Mouse (Mus musculus): ENCODE data around the gene Cdk5r1. TPM values are rescaled to one million over a fixed set of nuclear protein-coding genes. Genes with fewer than 3 reads are reported as not detected.

Cdk5r1 gene
- total RNA-seq, 1 experiment from 2014 or later: 4.3 TPM

DNA sequence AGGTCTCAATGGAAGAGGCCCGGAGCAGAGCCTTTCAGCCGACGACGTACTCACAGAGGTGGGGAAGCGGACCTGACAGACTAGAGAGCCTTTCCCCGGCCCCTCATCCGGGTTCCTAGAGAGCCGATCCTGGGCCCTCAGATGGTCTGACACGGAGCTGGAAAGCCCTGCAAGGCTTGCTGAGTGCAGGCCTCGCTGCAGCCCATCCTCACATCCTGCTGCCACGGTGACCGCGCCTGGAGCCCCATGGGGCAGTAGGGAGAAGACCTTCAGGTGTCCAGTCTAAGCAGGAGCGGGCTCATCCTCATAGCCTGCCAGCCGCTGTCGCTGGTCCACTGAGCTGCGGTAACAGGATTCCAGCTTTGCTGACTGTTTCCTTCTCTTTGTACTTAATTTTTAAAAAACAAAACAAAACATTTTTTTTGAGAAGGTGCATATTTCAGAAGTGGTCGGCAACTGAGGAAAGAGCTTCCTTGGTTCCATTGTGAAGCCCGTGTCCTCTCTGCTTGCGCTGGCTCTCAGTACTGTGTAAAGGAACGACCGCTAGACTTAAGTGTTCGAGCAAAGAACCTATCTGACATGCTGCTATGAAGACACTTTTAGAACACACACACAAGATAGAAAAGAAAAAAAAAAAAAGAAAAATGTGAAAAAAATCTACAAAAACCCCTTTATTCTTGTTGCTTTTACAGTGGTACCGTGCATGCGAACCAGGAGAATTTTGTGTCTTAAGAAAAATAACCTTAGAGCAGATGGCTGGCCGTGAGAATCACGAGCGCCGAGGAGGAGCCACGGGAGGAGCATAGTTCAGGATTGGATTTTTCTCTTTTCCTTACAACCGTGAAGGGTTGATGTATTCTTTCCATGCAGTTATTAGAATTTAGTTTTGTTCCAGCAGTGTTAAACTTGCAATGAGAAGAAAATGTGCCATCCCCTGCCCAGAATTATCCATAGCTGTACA lies 3.4 kb downstream of the Cdk5r1 start:
- ATAC-seq (ENCODE audit: extremely low read depth, insufficient number of reproducible peaks, low FRiP score, poor library complexity, severe bottlenecking): no peak

DNA sequence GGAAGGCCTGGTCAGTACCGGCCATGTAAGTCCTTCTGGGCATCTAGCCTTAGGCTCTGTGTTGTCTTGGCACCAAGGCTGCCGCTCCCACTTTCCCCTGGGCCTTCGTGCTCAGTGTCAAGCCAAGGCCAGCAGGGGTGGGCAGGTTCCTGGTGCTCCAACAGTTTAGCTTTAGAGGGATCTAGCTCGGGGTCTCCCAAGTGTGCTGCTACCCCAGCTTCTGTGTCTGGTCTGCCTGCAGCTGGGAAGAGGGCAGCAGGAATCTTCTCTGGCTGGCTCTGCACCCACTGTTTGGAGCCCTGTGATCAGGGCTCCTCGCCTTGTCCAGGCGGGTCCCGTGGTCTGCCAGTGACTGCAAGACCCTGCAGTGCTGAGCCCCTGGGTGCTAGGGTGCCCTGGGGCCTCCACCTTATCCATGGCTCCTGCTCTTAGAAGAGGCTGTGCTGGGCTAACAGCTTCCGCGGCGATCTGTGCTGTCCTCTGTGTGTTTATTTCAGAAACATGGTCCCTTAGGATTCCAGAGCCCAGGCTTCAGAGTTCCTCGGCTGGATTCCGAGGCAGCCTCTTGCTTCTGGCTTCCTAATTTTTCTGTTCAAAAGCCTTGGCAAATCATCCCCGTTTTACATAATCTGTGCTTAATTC lies 4.7 kb downstream of the Cdk5r1 start:
- ATAC-seq (ENCODE audit: extremely low read depth, insufficient number of reproducible peaks, low FRiP score, poor library complexity, severe bottlenecking): no peak

DNA sequence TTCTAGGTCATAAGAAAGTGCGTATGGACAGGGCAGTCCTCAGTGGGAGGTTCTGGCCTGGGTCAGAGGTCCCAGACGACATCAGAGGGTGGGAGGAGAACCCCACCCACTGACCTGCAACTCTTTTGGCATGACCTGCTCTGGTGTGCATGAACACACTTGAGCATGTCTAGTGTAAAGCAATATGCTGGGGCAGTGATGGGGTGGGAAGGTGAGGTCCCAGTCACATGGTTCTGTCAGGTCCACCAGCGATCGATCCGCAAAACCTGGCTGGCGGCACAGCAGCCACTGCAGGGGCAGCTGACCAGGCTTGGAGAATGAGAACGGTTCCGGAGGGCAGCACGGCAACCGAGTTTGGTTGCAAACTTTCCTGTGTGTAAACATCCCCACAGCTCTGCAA lies 5.5 kb downstream of the Cdk5r1 start:
- ATAC-seq (ENCODE audit: extremely low read depth, insufficient number of reproducible peaks, low FRiP score, poor library complexity, severe bottlenecking): no peak

DNA sequence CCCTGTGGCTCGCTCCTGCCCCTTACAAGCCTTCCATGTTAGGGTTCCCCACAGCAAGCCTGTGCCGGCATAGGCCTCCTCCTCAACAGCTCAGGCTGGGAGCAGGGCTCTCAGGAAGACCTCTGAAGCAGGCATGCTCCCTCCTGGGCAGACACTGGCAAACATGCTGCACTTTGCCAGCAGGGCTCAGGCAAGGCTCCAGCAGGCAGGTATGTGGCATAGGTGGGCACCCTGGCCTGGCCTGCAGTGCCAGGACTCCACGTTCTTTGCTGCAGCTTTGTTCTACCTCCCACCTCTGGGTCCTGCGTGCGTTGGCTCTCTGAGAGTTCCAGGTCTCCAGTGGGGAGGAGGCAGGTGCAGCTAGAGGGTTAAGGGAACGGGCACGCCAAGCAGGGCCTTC lies 6.1 kb downstream of the Cdk5r1 start:
- no peak for ATAC-seq (ENCODE audit: extremely low read depth, insufficient number of reproducible peaks, low FRiP score, poor library complexity, severe bottlenecking)

DNA sequence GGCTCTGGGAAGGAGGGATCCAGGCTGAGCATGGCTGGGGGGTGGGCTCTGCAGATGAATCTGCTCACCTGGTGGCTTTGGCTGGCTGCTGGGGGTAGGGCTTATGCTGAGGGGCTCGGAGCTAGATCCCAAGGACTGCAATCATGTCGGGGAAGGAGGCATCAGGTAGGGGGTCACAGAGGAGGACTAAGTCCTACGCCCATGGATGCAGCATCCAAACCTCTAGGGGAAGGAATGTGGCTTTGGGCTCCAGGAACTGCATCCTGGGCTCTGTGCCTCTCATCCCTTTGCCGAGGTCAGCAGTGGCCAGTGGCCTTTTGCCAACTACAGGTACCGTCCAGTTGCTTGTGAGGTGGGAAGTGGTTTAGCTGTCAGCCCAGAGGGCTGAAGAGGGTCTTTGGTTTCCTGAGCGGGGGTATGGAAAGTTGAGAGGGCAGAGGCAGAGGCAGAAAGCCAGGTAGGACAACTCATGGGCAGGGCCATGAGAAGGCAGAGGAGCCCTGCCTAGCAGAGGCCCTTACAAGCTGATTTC lies 6.8 kb downstream of the Cdk5r1 start:
- no peak for ATAC-seq (ENCODE audit: extremely low read depth, insufficient number of reproducible peaks, low FRiP score, poor library complexity, severe bottlenecking)

DNA sequence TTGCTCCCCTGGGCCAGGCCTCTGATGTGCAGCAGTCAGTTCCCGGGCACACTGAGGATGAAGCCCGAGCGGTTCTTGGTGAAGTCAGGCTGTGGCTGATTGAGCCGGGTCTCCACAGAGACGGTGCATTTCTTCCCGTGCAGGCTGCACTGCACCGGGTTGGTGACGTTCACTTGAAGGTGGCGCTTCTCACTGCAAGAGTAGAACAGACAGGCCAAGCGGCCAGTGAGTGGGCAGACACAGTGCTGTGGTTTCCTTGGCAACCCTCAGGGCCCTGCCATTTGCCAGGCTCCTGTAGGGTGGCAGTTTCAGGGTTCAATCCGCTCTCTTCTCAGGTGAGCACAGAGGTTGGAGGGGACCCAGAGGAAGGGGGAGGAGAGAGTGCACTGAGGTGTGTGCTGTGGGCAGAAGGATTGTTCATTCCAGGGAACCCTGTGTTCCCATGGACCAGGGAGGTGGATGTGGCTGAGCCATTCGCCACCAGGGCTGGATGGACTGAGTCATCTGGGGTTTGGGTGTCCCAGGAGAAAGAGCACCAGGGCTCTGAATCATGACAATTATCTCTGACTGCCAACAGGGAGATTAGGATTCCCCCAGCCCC lies 7.5 kb downstream of the Cdk5r1 start:
- no peak for ATAC-seq (ENCODE audit: extremely low read depth, insufficient number of reproducible peaks, low FRiP score, poor library complexity, severe bottlenecking)

DNA sequence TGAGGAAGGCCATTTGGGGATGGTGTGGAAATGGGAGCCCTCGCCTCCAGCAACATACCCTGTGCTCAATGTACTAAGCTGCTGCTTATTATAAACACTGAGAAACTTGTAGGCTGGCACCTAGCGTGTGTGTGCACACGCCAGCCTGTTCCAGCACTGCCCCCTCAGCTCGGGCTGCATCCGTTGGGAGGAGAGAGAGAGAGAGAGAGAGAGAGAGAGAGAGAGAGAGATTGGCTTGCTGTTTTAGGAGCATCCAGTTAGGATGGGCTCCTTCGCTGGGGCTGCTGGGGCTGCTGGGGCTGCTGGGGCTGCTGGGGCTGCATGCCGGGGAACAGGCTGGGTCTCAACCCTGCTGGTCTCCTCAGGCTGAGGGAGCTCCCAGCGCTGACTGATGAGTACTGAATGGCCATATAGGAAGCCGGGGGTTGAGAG lies 8.3 kb downstream of the Cdk5r1 start:
- ATAC-seq (ENCODE audit: extremely low read depth, insufficient number of reproducible peaks, low FRiP score, poor library complexity, severe bottlenecking): no peak

DNA sequence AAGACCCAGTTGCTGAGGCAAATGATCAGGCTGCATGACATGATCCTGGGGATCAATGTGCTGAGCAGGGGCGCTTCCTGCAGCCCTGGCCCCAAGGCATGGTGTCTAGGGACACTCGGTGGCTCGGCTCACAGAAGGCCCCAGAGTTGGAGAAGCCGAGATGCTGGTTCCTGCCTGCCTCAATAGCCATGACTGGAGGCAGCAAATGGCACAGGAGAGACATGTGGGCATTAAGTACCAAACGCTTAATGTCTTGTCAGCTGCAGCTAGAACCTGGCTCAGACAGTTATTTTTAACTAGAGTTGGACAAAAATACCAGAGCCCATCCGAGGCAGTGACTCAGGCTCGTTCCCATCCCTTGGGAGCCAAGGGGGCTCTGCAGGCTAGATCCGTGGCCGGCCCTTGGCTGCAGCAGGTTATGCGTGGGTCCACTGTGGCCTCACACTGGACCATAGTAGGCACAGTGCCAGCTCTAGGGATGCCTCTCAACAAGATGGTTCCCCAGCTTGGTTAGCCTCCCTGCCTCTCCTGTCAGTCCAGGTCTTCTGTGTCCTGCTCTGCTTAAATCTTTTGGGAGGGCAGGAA lies 8.9 kb downstream of the Cdk5r1 start:
- ATAC-seq (ENCODE audit: extremely low read depth, insufficient number of reproducible peaks, low FRiP score, poor library complexity, severe bottlenecking): no peak

DNA sequence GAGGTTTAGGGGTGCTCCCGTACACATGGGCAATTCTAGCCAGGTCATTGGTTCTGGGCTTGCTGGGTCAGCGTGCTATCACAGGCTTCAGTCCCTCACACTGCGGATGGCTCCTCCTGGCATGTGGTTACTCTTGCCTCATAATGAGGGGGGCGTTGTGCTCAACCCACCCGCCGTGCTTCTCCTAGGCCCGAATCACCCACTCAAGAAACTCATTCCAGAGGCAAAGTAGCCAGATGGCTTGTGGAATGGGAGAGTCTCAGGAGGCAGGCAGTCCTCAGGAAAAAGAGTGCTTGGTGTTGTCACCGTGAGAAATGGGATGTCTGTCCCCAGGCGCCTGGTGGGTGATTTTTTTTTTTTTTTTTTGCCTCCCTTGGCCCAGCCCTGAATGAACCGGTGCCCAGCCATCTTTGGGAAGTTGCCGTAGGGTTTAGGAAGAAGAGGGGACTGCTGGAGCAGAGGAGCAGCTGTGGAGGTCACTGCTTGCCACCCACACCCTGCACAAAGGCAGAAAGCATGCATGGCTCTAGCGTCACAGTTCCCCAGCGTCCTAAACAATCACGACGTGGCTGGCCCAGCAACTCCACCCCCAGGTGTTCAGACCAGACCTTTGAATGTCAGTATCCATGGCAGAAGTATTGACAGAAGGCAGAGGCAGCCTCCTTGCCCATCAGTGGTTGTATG lies 11.2 kb downstream of the Cdk5r1 start:
- no peak for ATAC-seq (ENCODE audit: extremely low read depth, insufficient number of reproducible peaks, low FRiP score, poor library complexity, severe bottlenecking)

DNA sequence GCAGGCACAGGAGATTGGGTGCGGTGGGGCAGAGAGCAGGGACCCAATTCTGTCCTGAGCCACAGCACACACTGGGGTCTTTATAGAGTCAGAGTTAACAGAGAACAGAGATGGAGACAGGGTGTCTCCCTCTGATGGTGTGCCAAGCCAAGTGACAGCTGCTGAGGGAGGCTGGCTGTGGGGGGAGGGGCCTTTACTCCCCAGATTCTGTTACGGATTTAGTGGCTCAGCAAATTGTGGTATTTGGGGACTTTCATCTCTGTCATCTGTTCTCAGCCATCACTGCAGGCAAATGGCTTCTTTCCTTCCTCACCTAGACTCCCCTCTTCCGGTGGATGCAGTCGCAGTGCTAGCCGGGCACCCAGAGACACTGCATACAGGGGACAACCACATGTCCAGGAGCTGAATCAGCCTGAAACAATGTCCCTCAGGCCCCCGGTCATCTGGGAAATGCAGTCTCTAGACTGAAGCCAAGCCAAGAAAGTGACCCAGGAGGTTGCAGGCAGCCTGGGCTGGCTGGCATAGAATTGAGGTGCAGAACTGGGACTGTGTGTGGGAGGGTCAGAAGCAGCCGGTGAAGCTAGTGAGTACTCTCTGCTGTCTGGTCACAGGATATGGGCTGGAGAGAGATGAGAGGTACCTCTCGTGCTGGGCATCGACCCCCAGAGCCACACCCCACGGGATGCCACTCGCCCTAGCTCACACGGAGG lies 12.5 kb downstream of the Cdk5r1 start:
- peak; percentile 13; the same call in 1 of the 2 replicates for ATAC-seq (ENCODE audit: extremely low read depth, insufficient number of reproducible peaks, low FRiP score, poor library complexity, severe bottlenecking)

DNA sequence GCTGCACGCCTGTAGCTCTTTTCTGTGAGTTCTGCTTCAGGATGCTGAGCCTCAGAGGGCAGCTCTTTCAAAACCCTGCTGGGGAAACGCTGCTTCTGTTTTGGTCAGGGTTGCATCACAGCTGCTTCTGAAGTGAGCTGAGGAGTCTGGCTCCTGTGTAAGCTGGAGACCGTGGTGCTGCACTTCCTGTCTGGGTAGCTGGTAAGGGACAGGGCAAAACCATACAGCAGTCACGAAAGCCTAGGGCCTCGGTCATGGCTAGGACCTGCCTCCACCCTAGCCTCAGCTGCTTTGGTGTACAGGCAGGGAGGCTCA lies 13.0 kb downstream of the Cdk5r1 start:
- ATAC-seq (ENCODE audit: extremely low read depth, insufficient number of reproducible peaks, low FRiP score, poor library complexity, severe bottlenecking): peak; percentile 67

DNA sequence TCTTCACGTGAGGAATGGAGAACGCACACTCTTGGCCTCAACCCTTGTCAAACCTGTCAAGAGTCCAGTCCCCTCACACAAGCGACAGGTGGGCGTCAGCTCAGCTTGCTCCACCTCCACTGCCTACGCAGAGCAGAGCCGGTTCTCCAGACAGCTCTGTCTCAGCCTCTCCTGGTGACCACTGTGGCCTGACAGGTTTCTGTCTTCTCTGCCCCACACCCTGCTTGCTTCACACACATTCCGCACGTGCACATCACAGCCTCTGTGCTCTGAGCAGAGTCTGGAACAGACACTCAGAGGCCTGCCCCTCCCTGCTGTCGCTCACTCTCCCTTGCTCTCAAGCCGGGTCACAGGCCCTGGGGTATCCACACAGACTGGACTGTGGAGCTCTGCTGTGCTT lies 14.0 kb downstream of the Cdk5r1 start:
- ATAC-seq (ENCODE audit: extremely low read depth, insufficient number of reproducible peaks, low FRiP score, poor library complexity, severe bottlenecking): no peak

DNA sequence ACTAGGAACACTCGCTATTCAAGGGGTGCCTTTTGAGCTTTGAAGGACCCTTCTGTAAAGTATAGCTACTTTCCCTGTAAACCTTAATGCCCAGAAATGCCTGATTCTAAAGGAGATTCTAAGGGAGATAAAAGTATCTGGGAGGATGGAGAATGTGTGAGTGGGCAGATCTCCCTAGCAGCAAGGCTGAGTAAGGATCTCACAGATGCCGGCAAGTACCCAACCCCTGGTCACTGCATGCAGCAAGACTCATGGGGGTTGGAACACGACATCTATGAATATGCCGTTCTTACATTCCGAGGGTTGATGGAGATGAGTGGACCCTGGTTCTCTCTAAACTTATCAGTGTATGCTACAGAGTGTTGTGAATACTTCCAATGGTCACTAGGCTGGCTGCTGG lies 16.4 kb downstream of the Cdk5r1 start:
- no peak for ATAC-seq (ENCODE audit: extremely low read depth, insufficient number of reproducible peaks, low FRiP score, poor library complexity, severe bottlenecking)

DNA sequence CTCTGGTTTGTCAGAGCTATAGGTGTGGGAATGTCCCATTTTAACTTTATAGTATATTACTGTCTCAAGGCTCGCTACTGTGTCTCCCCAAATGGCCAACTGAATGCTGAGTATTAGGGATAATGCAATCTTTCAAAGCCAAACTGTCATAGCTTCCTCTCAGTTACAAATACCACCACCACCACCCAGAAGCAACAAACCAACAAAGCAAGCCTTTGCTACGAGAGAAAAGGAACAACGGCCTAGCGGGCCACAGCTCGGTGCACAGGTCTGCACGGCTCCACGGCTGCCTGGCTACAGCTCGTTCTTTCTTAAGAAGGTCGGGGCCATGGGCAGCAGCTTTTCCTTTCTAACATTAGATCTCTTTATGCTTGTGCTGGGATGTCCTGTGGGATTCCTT lies 18.0 kb downstream of the Cdk5r1 start:
- no peak for ATAC-seq (ENCODE audit: extremely low read depth, insufficient number of reproducible peaks, low FRiP score, poor library complexity, severe bottlenecking)

DNA sequence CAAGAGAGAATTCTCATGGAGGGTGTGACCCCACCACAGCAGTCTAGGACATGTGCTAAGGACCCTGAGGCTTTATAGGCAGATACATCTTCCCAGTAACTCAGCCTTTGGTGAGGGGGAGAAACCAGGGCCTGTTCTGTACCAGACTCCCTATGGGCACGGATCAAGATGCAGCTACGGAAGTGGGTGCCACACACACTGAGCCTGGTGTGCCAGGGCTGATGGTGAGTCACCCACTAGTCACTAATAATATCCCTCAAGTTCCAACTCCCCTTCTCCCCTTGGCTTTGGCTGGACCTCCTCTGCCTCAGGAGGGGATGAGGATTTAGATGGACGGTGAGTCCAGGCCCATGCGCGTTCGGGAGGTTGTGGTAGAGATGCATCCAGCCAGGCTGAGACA lies 19.1 kb downstream of the Cdk5r1 start:
- ATAC-seq (ENCODE audit: extremely low read depth, insufficient number of reproducible peaks, low FRiP score, poor library complexity, severe bottlenecking): no peak

DNA sequence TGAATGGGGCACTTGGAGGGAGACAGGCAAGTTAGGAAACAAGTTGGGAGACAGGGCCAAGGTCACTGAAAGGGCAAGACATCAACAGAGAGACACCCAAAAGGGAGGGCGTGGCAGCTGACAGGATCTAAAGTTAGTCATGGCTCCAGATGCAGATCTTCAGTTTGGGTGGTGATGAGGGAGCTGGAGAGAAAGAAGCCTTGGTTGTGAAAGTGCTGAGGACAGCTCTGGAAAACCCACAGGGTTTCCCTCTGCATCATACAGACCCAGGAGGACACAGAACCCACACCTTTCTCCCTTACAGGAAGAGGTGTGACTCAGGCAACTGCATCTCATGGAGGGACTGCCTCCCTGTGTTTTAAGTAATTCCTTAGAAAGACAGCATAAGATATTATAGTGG lies 19.8 kb downstream of the Cdk5r1 start:
- no peak for ATAC-seq (ENCODE audit: extremely low read depth, insufficient number of reproducible peaks, low FRiP score, poor library complexity, severe bottlenecking)

DNA sequence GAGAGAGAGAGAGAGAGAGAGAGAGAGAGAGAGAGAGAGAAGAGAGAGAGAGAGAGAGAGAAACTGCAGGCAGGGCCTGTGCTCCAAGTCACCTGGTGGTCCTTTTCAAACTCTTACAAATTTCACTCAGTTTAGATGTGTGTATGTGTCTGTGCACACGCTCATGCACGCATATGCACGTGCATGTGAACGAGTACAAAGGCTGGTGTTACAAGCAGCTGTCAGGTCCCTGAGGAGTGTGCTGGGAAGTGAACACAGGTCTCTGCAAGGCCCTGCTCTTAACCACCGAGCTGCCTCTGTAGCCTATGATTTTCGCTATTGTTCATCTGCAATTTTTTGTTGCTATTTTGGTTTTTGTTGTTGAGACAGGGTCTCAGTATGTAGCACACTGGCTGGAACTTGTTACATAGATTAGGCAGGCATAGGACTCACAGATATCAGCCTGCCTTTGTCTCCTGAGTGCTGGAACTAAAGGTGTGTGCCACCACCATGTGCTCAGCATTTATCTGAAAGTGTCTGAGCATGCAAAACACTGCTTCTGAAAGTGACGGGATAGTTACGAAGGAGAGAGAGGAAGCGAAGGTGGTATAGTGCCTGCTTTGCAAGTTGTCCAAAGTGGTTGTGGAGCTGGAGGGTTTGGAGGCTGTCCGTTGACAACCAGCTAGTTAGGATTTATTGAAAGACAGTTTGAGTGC lies 20.5 kb downstream of the Cdk5r1 start:
- ATAC-seq (ENCODE audit: extremely low read depth, insufficient number of reproducible peaks, low FRiP score, poor library complexity, severe bottlenecking): no peak

Data from neutrophil, adult 5-6 weeks (primary cell).